Mouse (Mus musculus): ENCODE results near the gene Mrc1.

Mrc1 gene

DNA sequence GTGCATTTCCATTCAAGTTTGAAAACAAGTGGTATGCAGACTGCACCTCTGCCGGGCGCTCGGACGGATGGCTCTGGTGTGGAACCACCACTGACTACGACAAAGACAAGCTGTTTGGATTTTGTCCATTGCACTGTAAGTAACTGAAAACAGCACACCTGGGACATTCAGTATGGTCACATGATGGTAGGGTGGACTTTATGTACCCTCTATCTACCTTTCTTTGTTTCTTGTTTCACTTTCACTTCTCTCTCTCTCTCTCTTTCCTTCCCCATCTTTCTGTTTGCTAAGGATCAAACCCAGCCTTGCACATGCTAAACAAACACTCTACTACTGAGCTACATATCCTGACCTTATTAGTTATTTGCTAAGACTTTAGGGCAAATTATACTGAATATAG lies 15.0 kb downstream of the Mrc1 start:
- DNase-seq (ENCODE audit: low spot score): no peak

DNA sequence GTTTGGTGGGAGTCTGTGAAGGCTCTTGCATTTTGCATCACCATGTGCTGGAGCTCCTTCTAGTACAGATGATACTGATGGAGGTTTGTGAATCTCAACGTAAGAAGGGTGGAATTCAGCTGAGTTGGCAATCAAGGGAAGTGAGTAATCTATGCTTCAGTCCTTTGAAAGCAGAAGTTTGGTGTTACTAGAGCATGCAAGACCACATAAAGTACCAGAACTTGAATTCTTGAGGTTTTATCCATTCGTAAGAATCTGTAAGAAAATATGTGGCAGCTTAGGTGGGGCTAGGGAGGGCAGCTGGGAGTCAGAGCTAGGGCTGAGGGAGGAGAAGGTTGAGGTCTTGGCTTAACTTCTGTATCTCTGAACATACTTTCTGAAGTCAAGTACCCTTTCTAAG lies 15.5 kb downstream of the Mrc1 start:
- DNase-seq (ENCODE audit: low spot score): no peak

DNA sequence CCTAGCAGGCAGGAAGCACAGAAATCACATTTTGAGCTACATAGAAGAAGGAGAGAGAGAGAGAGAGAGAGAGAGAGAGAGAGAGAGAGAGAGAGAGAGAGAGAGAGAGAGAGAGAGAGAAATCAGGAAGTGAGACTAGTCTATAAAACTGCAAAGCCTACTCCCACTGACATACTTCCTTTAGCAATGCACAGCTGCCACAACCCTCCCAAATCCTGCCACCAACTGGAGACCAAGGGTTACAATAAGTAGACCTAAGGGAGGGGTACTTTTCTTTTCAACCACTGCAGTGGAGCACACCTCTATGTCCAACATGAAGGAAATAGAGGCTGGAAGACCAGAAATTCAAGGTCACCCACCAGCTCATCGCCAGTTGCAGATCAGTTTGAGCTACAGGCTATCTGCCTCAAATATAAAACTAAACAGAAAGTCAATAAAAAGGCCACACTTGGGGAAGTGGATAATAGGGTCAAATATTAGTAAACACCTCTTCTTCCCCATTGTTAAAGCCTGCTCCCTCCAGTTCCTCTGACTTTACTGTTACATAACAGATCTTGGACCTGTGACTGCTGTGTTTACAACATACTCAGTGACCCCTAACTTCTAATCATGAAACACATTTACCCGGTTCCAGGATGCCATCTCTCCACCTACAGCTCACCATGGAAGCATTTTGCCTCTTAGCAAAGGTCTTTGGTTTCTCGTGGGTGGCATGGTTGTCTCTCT lies 20.8 kb downstream of the Mrc1 start:
- DNase-seq (ENCODE audit: low spot score): no peak

DNA sequence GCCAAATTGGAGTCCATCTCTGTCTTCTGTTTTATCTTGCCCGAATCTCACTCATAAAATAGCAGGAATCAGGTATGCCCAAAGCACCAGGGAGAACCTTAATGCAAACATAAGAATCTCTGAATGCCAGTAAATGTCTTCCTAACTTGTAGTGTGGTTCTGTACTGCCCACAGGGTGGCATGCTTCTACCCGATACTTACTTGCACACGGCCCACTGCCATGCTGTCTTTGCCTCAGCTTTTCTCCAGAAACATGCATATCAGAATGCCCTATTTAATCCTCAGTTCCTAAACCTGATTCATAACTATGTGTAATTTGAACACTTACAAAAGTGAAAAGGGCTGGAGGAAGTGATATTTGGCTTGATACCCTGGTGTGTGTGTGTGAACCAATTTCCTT lies 22.7 kb downstream of the Mrc1 start:
- DNase-seq (ENCODE audit: low spot score): no peak

DNA sequence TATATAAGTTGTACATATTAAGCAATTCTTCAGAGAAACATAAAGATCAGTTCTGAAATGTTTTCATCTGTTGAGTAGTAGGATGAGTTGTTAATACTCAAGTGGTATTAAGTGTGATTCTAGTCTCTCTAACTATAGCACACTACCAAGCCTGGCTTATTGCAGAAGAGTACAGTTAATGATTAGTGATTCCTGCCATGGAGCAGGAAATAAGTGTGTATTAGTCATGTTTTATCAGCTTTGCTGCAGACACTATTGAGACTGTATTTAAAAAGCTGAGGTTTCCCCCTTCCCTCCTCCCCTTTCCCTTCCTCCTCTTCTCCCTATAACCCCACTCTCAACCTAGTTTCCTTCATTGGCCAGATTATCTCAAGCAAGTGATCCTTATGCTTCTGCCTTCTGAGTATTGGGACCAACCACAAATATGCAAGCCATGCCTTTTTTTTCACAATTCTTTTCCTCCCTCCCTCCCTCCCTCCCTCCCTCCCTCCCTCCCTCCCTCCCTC lies 29.2 kb downstream of the Mrc1 start:
- no peak for DNase-seq (ENCODE audit: low spot score)

DNA sequence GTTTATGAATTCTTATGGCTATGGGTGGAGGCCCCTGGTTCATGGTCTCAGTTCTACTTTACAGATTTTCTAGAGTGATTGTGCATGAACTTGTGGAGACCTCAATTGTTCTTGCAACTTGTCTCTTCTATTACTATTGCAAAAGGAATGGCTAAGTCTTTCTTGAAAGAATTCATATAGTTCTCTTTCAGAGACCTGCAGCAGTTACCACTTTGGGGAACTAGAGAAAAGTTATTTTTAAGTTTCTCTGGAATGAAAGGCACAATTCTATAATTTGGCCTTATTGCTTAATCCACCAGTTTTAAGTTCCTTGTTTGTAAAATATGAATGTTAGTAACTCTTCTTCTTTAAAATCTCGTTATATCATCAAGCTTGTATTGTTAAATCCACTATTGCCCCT lies 32.9 kb downstream of the Mrc1 start:
- no peak for DNase-seq (ENCODE audit: low spot score)

DNA sequence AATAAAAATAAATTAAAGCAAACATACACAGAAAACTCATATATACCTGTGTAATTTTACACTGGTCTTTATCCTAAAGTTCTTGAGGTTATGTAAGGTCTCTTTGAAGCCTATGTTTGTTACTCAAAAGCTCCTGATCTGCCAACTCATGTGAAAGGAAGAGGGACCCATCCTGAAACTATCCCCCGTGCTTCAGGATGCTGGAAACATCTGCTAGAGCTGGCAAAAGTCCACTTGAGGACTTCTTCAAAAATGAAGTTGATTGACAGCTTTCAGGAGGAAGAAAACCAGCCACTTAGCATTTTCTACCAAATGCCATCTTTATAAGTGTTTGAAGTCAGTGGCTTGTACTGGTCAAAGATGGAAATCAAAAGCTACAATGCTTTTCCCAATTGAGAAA lies 40.0 kb downstream of the Mrc1 start:
- no peak for DNase-seq (ENCODE audit: low spot score)

DNA sequence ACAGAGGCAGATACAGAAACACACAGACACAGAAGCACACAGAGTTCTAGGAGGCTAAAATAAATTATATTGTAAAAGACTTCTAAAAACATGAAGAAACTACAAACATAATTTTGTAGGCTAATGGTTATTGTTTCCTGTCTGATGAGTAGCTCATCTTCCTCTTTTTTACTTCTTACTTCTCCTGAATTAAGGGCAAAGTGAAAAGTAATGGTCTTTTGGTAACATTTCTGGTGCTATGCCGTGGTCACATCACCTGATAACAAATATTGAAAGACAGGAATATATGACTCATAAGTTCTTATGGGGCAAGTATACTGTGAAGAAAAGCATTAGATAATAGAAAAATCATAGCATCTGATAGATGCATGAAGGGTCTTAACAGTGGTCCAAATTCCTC lies 42.9 kb downstream of the Mrc1 start:
- no peak for DNase-seq (ENCODE audit: low spot score)

DNA sequence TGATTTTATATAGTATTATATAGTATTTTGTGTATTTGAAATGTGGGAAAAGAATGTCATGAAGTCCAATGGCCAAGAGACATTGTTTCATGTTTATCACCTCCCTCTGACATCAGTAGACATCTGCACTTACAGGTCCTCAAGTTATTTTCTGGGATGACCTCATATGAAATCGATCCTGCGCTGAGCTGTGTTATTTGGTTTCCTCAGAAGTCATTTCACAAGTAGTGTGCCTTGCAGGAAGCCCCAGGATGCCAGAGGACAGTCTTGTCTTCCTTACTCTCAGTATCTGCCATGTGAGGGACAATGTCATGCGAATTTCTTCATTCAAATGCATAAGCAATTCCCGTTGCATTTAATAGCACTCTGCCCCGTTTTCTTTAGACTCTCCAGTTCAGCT lies 46.6 kb downstream of the Mrc1 start:
- DNase-seq (ENCODE audit: low spot score): no peak

DNA sequence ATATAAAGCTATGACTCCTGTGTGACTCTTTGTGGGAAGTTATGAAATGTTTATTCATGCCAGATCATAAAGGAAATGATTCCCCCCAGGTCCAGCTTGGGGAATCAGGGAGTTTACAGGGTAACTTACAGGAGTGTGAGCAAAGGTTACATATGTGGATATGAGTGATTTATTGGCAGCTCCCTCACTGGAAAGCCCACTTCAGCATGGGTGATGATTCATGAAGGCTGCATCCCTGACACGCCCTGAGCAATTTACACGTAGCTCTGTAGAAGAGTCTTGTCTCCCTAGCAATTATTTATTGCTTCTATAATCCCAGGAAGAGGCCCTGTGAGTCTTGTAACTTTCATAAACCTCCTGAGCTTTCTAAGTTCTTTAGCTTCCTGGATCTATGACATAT lies 50.1 kb downstream of the Mrc1 start:
- no peak for DNase-seq (ENCODE audit: low spot score)

DNA sequence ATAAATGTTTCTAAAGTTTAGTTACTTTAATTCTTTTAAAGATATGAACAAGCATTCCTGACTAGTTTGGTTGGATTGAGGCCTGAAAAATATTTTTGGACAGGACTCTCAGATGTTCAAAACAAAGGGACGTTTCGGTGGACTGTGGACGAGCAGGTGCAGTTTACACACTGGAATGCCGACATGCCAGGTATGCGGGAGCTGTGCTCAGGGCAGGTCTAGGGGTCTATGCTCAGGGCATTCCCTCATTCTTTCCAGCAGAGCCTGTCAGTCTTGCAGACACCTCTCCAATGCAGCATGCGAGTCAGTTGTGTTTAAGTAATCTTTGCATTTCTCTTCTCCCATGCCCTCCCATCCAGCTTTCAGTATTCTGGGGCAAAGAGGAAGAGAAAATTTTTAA lies 50.6 kb downstream of the Mrc1 start:
- no peak for DNase-seq (ENCODE audit: low spot score)

DNA sequence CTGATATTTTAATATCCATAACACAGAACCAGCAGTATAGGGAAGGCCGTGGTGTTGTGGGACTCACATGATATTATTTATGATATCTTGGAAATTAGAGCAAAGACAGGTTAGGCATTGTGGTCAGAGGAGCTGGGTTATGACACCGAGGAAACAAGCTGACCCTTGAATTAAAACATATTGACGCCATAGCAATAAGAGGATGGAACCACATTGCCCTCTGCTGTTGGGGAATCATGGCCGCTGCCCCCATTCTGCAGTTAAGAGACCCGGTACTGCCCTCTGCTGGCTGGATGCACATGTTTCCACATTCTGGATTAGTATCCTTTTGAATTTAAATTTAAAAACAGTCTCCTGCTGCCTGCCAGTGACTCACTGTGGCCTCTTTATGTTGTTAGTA lies 66.1 kb downstream of the Mrc1 start:
- peak; percentile 63 for DNase-seq (ENCODE audit: low spot score)

DNA sequence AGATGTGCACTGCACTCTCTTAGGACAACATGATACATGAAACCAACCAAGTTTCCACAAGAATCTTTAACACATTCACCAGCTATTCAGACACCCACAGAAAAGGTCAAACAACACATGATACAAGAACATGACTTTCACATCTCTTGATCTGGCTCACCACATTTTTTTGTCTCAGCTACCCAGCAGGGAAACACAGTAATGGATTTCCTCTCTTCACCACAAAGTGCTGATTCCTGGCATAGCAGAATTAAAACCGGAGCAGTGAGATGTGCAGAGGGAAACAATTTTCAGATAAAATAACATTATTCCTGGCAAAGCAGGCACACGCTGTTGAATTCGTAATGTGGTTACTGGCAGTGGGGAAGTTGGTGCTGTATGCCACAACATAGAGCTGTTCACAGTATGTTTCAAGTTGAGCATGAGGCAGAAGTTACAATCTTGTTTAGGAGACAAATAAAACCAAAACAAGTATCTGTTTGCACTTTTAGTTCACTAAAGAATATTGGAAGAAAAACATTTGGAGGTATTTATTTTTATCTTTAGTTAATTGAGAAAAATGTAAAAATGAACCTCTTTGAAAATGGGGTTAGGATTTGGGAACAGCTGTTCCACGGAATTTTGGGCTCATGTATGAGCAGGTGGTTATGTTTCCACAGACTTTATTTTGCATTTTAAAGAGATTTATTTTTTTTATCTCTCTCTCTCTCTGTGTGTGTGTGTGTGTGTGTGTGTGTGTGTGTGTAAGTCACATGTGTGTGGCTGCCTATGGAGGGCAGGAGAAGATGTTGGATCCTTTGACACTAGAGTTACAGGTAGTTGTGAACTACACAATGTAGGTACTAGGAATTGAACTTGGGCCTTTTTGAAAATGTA lies 83.6 kb downstream of the Mrc1 start:
- DNase-seq (ENCODE audit: low spot score): no peak

DNA sequence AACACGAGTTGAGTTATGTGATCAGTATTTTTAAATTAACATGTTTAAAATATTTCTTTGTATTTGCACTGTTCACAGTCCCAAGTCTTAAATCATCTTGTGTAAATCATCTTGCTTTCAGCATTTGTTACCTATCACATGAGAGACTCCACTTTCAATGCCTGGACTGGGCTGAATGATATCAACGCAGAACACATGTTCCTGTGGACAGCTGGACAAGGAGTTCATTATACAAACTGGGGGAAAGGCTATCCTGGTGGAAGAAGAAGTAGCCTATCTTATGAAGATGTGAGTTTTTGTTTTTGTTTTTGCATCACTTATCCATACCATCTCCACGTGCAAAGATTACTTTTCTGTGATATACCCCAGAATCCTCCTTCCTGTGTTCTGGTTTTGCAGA lies 85.9 kb downstream of the Mrc1 start:
- no peak for DNase-seq (ENCODE audit: low spot score)

DNA sequence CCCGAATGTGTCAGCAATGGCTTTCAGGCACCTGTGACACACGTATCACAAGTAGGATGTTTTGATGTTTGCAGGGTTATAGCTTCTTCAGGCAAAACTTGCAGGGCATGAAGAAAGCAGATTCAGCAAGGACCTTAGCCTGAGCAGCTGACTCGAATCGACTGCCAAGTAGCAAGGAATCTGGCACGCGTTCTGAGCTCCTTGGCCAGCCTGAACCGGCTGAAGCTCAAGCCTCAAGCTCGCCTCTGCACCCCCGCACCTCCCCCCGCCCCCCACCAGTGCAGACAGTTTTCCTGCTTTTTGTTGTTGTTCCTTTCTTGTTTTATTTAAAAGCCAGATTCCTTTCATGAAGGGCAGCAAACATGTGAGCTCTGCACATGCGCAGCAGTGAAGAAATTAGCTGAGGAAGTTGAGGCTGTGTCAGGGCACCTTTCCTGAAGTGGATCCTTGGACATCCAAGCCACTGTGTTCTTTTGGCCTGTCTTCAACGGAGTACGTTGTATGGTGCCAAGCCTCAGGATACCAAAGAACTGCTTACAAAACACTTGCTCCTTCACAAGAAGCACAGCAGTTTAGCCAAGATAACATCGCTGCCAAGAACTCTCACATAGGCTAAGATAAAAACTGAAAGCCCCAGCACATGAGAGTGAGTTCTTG lies 112.6 kb downstream of the Mrc1 start:
- DNase-seq (ENCODE audit: low spot score): no peak

DNA sequence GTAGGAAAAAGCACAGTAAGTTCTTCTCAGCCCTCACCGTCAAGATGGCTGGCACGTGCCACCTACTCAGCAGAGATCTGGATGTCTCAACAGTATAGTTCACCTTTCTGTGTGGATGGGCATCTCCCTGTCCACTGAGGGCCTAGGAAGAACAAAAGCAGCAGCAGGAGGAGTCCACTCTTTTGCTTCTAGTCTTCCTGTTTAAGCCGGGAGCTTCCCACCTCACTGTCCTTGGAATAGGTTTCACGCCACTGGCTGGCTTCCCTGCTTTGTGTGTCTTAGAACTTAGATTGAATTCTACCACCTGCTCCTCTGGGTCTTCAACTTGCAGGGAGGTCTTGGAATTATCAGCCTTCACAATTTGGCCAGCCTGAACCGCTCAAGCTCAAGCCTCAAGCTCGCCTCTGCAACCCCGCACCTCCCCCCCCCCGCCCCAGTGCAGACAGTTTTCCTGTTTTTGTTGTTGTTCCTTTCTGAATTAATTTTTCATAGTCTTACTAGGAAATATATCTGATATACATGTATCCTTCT lies 113.2 kb downstream of the Mrc1 start:
- no peak for DNase-seq (ENCODE audit: low spot score)
